Mouse (Mus musculus) brown adipose tissue, adult 24 weeks (tissue): ENCODE measurements around the gene Lyrm7. TPM values are rescaled to one million over a fixed set of nuclear protein-coding genes. Genes with fewer than 3 reads are reported as not detected.
"Not testable (repeated sequence)": the region's sequence is repeated elsewhere in the genome, so short reads cannot be mapped to it uniquely, and the experiment has no call there.

Source experiments
- H3K27ac ChIP-seq: fragments of 200-500 bp; replicated peaks from 2 replicates; pipeline ENCODE4 v1.5.1; 2012; ENCODE audit warnings: low read depth, mild to moderate bottlenecking, low read length
- H3K4me1 ChIP-seq: fragments of 200-500 bp; 2 replicates; pipeline ENCODE4 v1.6.1; 2012; ENCODE audit warnings: low read length, mixed read lengths; ENCODE audit not compliant: control insufficient read depth, insufficient read depth, insufficient read length
- H3K4me3 ChIP-seq: fragments of 200-500 bp; 2 replicates; pipeline ENCODE4 v1.5.1; 2012; ENCODE audit warnings: low read depth, mild to moderate bottlenecking, low read length, moderate library complexity; ENCODE audit not compliant: insufficient read depth
- polyA plus RNA-seq: library from polyadenylated mRNA; stranded (reverse); fragments of >200 nt; gene quantifications from 2 replicates; pipeline ENCODE4 v1.2.4, GENCODE M21; 2012; ENCODE audit not compliant: missing spikeins, insufficient read depth, insufficient read length

Lyrm7 gene
- polyA plus RNA-seq, 1 experiment: 62.3 TPM

DNA sequence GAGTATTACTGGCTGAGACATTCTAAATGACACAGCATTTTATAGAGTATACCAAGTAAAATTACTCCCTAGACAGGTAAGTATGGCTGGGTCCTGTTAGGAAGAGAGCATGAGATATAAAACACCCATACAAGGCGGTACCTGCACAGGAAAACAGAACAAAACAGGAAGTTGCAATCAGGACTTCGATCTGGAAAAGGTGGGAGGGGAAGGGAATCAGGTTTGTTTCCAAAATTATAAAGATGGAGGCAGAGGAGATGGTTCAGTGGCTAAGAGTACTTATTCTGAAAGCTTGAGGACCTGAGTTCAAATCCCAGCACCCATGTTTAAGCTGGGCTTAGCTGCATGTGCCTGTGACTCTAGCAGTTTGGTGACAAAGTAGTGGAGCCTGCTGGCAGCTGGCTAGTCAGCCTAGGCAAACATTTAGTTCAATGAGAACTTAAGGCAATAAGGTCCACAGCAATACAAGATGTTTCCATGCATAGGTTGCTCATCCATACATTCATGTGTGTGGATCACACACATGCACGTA is 7.3 kb upstream of the Lyrm7 start:
- Histone ChIP-seq H3K27ac (no peak overlapping the region), H3K4me3 (no peak overlapping the region), H3K4me1 (peaks cover 4% of the 10 kb centered on the region; the same call in 1 of the 2 replicates)

- Histone ChIP-seq H3K4me1 (peaks cover 4% of the 10 kb centered on the region; the same call in 1 of the 2 replicates), H3K4me3 (peak overlapping the region; percentile 88), H3K27ac (peak overlapping the region; percentile 90)
Measured at GRCm38 (mm10) chr11:54867049-54867385, 6.3 kb upstream of the Lyrm7 start.

DNA sequence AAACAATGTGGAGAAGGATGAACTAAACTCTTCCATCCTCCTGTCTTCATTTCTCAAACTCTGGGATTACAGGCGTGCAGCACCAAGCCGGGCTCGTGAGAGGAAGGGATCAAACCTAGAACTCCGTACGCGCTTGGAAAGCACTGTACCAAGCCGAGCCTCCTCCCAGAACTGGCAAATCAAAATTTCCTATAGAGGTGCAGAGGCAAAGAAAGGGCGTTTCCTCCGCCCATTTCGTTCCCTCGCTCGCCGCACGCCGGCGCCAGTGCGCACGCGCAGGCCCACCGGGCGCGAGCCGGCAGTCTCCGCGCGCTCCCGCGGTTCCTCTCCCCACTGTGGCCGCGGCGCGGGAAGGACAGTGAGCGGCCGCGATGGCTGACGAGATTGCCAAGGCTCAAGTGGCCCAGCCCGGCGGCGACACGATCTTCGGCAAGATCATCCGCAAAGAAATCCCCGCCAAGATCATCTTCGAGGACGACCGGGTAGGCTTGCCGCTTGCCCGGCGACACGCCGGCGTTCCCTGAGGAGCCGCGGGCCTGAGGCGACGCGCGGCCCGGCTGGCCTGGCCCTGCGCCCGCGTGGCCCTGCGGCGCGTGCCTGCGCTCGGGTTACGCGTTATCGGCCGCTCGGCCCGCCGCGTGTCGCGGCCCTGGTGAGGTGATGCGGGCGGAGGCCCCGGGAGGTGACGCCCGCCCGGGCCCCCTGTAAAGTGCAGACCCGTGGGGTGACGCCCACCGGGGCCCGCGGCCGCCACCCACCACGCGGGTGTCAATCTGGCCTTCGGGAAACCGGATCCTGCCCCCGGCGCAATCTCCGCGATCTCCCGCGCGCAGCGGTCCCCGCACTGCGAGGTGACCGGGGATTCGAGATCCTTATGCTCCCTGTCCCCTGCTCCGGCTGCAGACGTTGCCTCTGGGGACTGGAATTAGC is 5.7 kb upstream of the Lyrm7 start, which contains the start of gene Hint1:
TSS of gene Hint1 (plus strand) at position 265 of the 930 bp plus-strand sequence.
- Histone ChIP-seq H3K27ac (peak within 1 kb of the TSS; percentile 90), H3K4me1 (peaks cover 2% of the 10 kb centered on the region; the same call in 1 of the 2 replicates), H3K4me3 (peak within 1 kb of the TSS; percentile 88)

GRCm38 (mm10) chr11:54865330-54866085 is 4.8 kb upstream of the Lyrm7 start:
- Histone ChIP-seq H3K4me1 (peaks cover 2% of the 10 kb centered on the region; the same call in 1 of the 2 replicates), H3K27ac (peak overlapping the region; percentile 59), H3K4me3 (peak overlapping the region; percentile 88)

DNA sequence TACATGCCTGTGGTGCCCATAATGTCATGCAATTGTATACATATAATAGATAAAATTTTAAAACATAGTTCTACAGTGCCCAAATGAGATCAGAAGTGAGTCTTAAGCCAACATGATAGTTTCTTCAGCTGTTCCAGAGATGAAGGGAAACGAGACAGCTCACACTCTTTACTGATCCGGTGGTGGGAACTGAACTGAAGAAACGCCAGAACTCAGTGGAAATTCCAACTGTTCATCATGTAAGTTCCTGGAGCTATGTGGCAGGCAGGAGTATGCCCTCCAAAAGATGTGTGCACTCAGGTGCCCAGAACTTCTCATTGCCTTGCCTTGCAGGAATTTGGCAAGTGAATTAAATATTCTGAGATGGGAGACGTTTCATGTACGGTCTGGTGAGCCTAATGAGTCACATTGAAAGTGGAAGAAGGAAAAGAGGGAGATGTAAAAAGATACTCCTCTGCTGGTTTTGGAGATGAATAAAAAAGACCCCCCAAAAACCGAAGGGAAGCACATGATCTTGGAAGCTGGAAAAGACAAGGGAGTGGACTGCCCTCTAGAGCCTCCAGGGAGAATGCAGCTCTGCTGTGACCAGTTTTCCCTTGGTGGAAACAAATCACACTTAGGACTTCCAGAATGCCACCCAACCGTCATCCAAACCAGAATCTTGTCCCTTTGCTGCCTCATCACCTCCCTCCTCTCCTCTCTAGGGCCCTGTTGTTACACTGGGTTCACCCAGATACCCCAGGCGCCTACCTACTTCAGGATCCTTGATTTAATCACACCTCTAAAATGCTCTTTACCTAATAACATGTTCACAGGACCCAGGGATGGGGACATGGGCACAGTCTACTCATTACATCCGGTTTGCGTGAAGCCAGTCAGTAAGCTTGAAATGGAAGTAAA is 2.2 kb upstream of the Lyrm7 start:
- Histone ChIP-seq H3K4me1 (peaks cover 2% of the 10 kb centered on the region; the same call in 1 of the 2 replicates), H3K4me3 (no peak overlapping the region), H3K27ac (no peak overlapping the region)

DNA sequence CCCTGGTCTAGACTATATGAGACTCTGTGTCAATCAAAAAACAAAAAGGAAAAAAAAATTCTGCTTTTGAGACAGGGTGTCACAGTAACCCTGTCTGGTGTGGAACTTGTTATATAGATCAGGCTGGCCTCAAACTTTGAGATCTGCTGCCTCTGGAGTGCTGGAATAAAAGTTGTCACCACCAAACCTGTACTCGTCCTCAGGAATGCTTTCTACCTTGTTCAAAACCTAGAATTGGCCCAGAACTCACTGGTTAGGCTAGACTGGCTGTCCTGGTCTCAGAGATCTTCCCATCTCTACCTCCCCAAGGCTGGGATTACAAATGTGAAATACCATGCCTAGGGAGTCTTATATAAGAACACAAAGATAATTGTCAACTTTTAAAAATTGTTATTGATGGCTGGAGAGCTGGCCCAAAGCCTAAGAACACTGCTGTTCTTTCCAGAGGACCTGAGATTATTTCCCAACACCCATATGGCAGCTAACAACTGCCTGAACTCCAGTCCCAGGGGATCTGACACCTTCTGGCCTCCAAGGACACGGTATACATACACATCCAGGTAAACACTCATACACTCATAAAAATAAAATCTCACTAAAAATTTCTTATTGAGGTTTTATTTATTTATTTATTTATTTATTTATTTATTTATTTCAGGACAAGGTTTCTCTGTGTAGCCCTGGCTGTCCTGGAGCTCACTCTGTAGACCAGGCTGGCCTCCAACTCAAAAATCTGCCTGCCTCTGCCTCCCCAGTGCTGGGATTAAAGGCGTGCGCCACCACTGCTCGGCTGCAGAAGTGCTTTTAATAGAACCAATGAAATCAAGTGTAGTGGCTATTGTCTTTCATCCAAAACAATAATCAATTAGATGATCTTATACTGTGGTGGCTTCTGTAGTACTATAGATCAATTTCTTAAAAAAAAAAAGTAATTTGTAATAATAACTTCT is 1.0 kb upstream of the Lyrm7 start:
- H3K4me1 ChIP-seq: no peaks in the 10 kb centered on the region
- peak overlapping the region; percentile 64 for H3K27ac ChIP-seq
- no peak overlapping the region for H3K4me3 ChIP-seq

- H3K4me3 ChIP-seq: peak overlapping the region; percentile 95
- H3K27ac ChIP-seq: no peak overlapping the region; the same call in 1 of the 2 replicates
- H3K4me1 ChIP-seq: no peaks in the 10 kb centered on the region
Measured at GRCm38 (mm10) chr11:54859322-54860165, 1.2 kb downstream of the Lyrm7 start.

DNA sequence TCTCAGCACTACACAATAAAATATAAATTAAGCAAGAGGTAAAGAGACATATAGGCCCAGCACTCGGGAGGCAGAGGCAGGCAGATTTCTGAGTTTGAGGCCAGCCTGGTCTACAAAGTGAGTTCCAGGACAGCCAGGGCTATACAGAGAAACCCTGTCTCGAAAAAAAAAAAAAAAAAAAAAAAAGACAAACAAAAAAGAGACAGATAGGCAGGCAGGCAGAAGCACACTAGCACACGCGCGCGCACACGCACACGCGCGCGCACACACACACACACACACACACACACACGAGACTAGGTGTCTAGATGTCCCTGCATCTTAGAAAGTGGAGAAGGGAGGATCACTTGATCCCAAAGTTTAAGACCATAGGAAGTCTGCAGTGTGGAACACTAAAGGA is 1.8 kb downstream of the Lyrm7 start:
- H3K27ac ChIP-seq, H3K4me3 ChIP-seq, H3K4me1 ChIP-seq: not testable (repeated sequence)

DNA sequence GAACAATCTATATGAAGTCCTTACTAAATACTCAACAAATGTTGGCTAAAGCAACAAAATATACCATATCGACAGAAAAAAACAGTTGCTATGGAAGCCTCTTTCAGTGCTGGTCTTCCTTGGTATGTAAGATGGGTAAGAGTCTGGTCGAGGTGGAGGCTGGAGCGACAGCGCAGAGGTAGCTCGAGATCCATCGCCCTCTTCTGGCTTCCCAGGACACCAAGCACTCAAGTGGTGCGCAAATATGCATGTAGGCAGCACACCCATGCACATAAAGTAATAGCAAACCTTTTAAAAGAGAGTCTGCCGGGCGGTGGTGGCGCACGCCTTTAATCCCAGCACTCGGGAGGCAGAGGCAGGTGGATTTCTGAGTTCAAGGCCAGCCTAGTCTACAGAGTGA is 9.1 kb downstream of the Lyrm7 start:
- Histone ChIP-seq H3K4me1 (no peaks in the 10 kb centered on the region), H3K27ac (no peak overlapping the region), H3K4me3 (no peak overlapping the region)

DNA sequence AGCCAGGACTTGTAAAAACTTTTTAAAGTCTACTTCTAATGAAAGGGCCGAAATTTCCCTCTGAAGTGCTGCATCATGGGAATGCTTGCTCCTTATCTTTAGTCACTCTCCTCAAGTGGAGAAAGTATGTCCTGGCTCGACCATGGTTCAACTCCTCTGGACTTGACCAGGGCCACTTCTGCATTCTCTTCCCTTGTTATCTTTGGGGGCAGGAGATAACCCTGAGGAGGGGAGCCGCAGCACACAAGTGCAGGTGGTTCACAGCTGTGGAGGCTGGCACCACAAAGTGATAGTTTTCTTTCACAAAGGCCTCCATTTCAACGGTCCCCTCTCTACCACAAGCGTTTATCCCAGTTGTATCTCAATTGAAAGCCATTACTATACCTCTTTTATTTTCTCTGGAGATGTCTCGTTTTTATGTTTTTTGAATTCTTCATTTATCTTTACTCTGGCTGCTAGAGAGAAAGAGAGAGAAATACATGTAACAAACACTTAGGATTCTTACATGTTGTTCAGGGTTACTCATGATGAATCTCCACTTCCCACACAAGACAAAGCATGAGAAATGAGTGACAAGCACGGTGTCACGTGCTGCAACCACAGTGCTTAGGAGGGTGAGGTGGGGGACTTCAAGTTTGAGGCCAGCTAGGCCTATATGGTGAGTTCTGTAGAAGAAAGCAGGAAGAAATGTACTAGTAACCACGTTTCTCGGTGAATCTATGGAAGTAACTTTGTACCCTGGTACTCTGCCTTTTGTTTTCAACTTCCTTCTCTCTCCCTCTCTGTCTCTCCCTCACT is 10.6 kb downstream of the Lyrm7 start:
- Histone ChIP-seq H3K4me3 (no peak overlapping the region), H3K27ac (no peak overlapping the region), H3K4me1 (peaks cover 5% of the 10 kb centered on the region; the same call in 1 of the 2 replicates)

DNA sequence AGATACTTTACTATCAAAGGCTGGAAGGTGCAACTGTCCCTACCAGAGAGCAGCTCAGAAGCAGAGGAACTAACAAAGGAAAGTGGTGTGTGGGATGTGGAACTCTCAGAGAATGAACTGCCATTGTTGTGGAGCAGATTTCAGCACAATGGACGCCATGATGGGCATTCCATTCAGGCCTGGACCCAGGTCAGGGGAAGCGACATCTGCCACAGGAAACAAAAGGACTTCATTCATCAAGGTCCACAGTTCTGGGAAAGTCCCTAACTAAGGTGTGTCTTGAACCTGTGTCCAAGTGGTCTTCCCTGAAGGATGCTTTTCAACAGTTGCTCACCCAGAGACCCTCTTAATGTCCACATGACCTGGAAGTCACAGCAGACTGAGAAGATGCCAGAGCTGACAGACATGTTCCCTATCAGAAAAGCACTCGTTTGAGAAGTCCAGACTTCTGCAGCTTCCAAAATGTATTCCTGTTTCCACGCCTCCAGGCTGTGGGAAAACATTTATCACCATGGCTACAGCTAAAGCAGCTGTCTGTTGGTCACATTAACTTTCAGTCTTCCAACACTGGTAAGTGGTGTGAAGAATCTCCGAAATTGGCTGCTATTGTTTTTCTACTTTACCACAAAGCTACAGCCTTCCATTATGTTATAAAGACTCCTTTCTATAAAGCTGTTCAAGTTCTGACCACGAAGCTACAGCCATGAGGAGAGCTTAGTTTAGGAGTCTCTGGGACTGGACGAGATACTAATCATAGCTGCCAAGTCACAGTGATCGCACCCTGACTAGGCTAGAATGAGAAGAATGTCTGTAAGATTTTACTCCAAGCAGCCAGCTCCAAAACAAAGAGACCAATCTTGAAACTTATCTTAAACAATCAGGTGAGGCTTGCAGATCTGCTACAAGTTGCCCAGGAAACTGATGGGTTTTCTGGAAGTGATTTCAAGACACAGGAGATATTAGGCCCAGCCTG is 15.0 kb downstream of the Lyrm7 start:
- Histone ChIP-seq H3K4me3 (no peak overlapping the region), H3K27ac (0 out of 2 replicates have a peak overlapping the region, but pooled peaks have one; percentile 1)

More for the DNA sequence above, 15.0 kb downstream of the Lyrm7 start:
- H3K4me1 ChIP-seq: peaks cover 9% of the 10 kb centered on the region; the same call in 1 of the 2 replicates
